Mouse (Mus musculus) frontal cortex, adult (tissue): Measurements from ENCODE around the gene Wdfy1.

Source experiments
- ATAC-seq: cut with Nextera tagmentation; 2 replicates; pipeline ENCODE4 v1.9.2; 2017; ENCODE audit warnings: mild to moderate bottlenecking, moderate library complexity, mixed read lengths; ENCODE audit not compliant: low TSS enrichment

Wdfy1 gene

DNA sequence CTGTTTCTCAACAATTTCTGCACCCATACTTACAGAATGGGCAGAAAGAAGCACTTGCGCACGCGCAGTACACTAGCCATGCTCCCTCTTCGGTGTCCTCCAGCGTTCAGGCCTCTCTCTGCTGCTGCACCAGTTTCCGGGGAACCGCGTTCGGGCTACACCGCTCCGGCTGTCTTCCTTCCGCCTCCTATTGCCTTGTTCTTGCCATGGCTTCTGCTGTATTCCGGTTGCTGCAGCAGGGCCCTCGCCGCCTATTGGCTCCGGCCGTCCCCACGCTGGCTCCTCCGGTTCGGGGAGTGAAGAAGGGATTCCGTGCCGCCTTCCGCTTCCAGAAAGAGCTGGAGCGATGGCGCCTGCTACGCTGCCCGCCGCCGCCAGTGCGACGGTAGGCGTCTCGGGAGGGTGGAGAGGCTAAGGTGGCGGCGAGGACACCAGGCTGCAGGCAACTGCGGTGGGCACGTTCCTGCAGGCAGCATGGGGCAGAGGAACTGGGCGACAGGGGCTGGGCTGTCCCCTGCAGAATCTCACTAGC, at the start of gene Wdfy1, which contains the start of gene Mrpl44:
Gene Wdfy1, minus strand, starts transcription at position 217 of the 532 bp plus-strand sequence.
Gene Mrpl44, plus strand, starts transcription at position 92 of the 532 bp plus-strand sequence.
- peak; percentile 99 for ATAC-seq

DNA sequence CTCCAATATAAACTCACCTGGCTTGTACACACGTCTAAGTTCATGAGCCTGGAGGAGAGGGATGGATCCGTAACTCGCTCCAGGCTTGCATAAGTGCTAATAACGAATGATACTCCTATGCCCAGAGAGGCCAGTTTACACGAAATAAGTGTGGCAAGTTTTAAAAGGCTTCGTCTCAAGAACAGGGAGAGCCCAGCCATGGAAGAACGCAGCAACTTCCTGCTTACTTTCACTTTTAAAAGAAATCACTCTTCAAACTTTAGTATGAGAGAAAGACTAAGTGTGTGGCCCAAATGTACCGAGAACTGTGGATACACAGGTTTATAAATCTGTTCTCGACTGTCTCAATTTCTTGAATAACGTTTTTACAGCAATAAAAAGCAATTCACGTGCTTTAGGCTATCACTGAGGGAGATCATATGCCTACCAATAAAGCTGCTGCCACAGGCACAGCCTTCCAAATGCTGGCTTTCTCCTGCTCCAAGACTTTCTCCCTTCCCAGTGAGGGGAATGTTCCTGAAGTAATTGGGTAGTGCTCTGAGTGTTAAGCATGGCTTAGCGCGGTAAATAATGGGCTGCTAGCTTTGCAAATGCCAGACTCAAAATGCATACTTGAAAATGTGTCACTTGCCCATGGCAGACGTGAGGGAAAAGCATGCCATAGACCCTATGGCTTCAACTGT, 48.1 kb upstream of the Wdfy1 start:
- peak; percentile 82 for ATAC-seq

DNA sequence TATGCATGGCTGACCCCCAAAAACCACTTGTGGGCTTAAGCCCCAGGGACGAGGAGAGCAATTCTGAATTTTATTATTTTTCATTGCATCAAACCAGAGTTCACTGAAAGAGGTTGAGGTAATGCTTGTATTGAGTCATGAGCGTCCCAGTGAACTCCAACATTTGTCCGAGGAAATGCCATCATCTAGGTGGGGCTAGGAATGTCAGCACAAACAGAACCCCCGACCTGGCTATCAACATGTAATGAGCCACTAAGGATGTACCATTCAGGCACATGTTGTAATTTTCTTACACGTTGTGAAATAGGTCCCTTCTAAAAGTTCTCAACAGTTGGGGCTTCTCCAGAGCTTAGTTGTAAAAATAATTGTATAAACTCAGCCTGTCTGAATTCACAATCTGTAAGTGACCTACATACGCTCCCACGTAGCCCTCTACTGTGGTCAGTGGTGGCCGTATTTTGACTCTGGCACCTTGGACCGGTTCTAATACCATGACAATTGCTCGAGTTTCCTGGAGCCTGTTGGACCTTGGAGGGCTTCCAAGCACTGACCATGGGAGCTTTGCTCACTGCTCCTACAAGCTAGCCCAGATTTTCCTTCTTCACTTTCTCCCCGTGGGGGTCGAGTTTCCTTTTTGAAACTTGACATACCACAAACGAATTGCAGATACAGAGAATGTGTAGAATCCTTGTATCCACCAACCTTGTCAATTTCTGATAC, 47.0 kb upstream of the Wdfy1 start:
- ATAC-seq: 0 out of 2 replicates have a peak, but pooled peaks have one; percentile 11

DNA sequence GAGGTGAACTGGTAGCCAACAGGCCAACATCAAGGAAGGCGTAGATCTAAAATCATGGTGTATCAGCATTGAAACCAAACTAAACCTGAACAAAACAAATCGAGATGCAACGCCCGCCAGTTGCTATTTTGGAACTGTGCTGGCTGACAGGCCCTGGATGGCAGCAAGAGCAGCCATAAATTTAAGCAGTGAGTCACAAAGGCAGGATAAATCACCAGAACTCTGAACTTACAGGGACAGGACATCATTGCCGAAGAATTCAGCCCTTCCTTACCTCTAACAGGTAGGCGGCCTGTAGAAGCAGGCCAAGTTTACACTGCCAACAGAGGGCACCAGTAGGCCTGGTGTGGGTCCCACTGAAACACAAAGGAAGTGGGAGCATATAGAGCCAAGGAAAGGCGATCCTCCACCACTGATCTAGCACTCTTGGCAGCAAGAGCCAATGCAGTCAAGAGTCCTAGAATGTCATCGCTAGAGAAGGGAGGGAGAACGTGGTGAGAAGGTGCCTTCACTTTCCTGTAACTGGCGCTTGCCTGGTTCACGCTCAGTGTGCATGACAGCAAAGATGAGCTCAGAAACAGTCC, 43.4 kb upstream of the Wdfy1 start:
- peak; percentile 32; the same call in 1 of the 2 replicates for ATAC-seq

DNA sequence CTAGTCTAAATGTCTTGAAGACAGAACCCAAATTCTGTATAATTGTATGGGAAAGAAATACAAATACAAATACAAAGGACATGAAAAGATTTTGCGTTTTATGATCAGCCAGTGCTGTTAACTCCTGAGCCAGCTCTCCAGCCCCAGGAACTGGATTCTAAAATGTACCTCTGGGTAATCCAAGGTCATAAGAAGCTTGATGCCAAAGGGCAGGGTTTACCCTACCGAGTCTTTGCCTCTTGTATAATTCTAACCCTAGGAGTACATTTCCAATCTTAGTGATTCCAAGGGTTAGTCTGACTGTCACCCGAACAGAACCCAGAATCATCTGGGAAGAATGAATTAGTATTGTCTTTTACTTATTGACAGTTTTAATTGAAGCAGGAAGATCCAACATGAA, 39.5 kb upstream of the Wdfy1 start:
- ATAC-seq: no peak

DNA sequence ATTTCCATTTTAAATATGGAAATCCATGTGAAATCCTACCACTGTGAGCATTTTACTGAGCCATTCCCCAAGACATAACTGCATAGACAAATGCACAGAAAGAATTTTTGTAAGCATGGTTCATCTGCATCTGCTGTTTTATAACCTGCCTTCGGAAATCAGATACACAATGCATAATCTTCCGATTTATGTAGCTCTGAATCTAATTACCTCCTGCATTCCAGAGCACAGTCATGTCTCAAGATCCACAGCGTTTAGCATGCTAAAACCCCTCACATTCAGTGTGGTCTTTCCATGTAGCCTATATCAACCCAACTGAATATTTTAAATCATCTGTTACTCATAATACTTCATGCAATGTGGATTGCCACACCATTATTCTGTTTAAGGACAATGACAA, 33.5 kb upstream of the Wdfy1 start:
- peak; percentile 57; the same call in 1 of the 2 replicates for ATAC-seq

DNA sequence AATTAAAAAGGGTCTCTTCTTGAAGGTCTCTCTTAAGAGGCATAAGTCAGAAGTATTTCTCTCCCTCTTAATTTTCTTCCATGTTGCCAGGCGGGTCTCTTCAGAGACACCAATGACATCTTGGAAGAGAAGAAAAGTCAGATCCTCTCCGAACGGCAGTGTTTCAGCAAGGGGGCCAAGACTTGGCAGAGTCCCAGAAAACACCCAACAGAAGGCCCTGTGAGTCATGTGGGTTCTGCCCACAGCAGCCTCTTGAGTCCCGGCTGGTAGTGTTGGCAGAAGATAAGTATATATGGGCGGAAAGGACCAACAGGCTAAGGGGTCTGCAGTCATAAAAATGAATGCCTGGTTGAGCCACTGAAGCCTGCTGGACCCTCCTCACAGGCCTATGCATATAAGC, 30.9 kb upstream of the Wdfy1 start:
- ATAC-seq: no peak

DNA sequence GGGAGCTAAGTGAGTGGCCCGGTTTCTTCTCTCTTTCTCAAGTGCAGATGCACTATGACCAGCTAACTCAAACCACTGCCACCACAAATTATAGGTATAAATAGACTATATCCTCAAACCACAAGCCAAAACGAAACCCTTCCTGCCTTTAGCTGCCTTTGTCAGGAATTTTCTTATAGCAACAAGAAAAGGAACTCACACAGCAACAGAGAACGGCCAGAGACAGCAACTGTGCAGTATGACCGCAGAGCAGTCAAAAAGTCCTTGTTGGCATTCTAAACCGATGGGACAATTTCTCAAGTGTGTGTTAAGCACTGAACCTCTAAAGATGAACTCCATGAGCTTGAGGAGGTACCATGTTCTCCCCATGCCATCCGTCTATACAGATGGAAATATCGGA, 27.7 kb upstream of the Wdfy1 start:
- ATAC-seq: no peak

DNA sequence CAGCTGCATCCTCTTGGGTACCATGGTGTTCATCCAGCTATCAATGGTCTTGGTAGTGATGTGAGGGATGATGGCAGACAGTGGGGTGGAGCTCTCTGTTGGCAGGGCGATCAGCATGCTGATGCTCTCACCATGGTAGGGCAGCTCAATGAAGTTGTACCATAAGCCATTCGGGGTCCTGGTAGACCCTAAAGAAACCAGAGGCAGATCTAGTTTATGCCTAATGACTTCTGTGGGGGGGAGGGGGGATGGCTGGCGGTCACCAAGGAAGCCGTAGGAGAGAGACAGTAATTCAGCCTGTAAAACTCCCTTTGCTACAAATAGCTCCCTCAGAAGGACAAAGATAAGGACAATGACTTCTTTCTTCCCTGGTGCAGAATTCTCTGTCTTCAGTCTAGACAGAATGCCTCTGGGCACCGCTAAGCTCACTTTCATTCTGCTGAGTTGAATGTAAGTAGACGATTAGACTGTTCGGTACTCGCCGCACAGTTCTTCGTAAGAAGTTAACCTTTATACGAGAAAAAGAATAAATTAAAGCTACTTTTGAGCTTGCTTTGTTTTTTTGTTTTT, 27.0 kb upstream of the Wdfy1 start:
- no peak for ATAC-seq

DNA sequence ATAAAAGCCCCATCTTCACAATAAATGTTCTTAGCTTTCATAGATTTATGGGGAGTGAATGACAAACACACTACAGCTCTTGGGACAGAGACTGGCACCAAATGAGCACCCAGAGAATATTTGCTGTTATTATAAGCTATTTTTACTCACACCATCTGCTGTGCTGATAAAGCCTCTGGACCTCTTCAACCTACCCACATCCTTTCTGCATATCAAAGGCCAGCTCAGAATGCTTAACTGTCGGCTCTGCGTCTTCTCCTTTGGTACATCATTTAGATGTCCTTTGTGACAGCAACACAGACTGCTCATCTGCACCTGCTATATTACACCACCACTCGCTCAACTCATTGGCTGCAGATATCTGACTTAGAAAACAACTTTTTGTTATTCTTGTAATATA, 21.1 kb upstream of the Wdfy1 start:
- no peak for ATAC-seq

DNA sequence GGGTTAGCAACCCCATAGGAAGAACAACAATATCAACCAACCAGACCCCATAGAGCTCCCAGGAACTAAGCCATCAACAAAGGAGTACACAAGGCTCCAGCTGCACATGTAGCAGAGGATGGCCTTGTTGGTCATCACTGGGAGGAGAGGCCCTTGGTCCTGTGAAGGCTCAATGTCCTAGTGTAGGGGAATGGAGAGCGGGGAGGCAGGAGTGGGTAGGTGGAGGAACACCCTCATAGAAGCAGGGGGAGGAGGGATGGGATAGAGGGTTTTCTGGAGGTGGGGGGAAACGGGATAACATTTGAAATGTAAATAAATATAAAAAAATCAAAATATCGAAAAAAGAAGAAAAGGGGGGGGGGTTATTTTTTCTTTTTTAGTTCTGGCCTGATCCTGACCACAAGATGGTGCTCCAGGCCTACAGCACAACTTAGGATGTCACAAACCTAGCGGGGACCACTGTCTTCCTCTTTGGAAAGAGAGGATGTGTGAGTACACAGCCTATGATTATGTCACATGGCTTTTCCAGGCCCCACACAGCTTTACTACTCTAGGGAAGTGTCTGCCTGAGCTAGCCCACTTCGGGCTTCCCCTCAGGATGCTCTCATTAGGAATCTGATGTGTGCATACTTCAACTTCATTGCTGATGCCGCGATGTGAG, 10.5 kb upstream of the Wdfy1 start:
- ATAC-seq: peak; percentile 79

DNA sequence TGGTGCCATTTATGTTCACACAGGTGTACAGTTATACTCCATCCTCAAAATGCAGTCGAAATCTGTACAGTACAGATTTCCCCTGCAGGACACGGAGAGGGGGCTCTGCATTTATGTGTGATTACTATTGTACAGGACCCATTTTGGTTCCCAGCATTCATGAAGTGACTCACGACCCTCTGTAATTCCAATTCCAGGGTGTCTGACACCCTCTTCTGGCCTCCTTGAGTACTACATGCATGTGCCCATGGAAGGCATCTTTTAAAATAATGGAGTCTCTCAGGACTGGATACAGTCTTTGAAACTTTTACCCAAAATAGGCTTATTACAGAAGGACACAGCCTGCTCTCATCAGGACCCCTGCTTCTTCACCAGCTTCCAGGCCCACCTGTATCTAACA, 6.5 kb upstream of the Wdfy1 start:
- ATAC-seq: peak; percentile 26; the same call in 1 of the 2 replicates

DNA sequence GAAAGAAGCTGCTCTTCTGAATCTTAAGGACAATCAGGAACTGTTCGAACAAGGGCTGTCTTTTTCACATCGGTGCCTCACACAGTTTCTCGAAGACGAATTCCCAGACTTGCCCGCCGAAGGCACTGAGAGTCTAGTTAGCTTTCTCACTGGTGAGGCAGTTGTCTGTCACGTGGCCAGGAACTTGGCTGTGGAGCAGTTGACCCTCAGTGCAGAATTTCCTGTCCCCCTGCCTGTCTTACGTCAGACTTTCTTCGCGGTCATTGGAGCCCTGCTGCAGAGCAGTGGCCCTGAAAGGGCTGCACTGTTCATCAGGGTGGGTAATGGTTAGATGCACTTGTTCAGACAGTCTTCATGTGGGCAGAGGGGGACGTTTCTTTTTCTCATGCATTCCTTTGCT, 2.1 kb upstream of the Wdfy1 start:
- ATAC-seq: no peak

DNA sequence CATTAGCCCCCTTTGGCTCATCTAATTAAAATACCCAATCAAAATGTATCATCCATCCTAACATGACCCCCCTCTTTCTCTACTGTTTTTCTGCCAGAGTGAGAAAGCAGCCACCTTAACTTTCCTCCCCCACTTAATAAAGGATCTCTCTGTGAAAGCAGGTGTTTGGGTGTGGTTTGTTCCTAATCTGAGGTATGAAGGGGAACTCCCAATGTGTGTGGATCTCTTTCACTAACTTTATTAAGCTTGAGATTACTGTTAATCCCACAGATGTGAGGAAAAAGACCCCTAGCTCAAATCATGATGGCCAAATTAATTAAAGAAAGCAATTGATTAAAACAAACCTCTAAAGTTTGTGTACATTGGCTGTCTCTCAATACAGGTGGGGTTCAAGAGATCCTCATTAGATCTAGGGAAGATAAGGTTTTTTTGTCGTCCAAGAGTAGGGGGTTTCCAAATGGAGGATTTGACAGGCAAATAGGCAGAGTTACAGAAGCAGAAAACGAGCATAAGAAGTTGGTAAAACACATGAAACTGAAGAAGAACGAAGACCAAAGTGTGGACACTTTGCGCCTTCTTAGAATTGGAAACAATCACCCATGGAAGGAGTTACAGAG, 1.7 kb downstream of the Wdfy1 start:
- no peak for ATAC-seq

DNA sequence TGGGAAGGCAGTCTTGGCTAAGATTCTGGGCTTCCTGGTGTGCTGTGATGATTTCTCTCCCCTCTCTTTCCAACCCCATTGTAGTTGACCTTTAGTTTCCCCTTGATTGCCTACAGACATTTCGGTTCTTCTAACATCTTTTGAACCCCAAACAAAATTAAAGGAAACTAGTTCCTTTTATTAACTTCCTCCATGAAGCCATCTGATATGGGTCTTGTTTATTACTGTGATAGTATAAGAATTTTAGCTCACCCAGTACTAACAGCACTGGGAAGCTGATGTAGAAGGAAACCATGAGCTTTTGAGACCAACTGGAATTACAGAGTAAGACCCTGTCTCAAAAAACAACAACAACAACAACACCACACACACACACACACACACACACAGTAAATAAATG, 7.7 kb downstream of the Wdfy1 start:
- ATAC-seq: no peak

DNA sequence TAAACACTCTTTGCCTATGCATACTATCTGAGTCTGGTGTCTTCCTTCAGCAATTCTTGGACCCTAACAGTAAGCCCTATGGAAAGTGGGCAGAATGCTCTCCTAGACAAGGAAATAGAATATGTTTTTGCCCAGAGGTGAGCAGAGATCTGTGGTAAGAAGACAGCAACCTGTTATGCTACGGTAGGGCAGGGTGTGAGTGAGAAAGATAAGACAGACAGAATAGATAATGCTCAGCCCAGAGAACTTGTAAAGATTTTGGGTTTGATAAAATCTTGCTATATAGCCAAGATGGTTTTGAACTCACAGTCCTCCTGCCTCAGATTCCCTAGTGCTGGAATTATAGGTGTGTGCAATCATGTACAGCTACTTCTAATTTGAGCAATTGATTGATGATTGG, 11.5 kb downstream of the Wdfy1 start:
- ATAC-seq: no peak

DNA sequence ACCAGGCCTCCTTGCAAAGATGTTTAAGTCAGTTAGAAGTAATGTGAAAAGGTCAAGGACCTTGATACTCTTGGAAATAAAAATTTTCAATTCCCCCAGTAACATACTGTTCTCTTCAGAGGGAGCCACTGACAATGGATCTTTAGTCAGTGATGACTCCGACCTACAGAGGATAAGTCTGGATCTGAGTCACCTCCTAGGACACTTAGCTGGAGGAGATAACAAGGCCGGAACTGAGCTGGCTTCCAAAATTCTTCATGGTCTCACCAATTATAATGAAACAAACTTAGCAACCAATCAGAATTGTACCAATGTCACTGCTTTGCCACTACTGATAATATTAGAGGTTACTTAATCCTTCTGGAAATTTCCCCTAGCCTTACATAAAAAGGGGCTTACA, 11.9 kb downstream of the Wdfy1 start:
- no peak for ATAC-seq

DNA sequence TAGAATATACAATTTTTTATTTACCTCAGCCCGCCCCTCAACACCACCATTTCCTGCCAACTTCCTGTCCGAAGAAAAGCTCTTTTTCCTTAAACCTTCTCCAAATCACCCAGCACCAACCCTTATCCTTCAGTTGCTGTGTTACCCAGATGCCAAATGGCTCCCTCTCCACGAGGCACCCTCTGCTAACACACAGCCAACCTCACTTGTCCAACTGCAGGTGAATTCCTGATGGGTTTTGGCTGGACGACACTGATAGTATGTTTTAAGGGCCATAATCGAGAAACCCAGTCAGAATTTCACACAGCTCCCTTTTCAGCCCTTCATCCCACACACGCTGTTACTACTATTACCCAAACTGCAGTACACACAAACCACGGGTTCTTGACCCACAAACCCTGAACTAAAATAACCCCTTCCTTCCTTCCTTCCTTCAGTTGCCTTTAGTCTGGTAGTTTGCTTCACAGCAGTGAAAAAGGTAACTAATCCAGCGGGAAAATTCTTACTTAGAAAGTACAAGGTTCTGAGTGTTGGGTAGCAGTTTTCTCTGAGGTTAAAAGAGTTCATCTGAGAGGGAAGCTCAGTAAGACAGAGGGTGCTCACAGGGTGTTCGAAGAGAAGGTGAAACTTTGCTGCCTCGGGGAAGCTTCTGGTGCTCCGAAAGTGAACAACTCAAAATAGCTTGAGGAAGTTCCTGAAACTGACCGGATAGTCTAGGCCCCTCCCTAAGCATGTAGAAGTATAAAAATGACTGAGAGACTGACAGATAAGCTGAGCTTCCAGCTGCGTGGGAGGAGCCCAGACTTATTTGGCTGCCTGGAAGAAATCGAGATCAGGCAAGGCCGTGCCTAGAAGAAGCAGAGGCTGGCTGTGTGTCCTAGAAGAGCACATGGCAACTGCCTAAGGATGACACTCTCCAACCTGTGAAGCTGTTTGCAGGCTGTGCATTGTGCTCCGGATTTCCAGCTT, 13.4 kb downstream of the Wdfy1 start:
- peak; percentile 16; the same call in 1 of the 2 replicates for ATAC-seq

DNA sequence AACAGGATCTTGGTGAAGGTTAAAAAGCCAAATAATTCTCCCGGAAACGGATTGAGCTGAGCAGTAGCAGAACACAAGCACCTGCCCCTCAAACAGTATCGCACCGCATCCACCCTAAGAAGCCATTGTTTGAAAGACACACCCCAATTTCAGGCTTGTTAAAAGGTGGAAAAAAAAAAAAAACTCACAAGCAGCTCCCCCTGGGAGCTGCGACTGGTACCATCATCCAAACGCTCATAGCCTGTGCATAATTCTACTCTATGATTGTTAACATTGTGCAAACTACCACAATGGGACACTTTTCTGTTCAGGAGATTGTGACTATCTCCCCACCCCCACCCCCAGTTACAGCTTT, 14.0 kb downstream of the Wdfy1 start:
- peak; percentile 43 for ATAC-seq
